Comparison of ENCODE assay signal across 9 mouse cellular contexts in the genomic region with DNA sequence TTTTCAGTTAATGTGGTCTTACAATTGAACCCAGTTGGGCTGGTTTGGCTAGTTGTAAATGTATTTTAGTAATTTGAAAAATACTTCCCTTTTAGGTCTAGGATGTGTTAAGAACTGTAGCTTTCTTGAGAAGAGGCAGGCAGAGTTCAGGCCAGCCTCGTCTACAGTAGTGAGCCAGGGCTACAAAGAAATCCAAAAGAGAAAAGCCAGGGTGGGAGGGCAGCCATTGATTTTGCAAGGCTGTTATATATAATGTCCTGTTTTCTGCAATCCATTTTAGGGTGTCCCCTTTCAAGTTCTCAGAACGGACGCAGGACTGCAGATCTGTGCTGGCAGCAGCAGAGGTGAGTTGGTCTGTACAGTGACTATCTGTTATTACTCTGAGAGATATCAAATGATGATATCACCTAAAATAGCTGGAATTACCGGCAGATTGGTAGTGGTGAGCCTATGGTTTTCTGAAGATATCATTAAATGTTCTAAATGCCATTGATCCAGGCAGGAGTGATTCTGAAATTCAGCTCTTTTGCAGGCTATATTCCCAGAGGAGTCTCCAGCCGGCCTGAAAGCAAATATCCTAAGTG. TPM values are rescaled to one million over a fixed set of nuclear protein-coding genes. Genes with fewer than 3 reads are reported as not detected.
A peak's percentile ranks its signal among the peaks of the same experiment; 100 is the strongest.
DNase-seq lines count a peak whose midpoint lies in the region; ATAC-seq and TF ChIP-seq lines count a peak whose summit lies in the region.
"Had no signal": no experiment of that assay in that cellular context is flagged by ENCODE, and none has a peak within 500 bp of the region (broad histone marks: within the 10 kb centered on the region; RNA-seq: fewer than 3 reads in every experiment).

No protein-coding gene starts in this region.

- no peak for TF ChIP-seq POLR2A in lung, adult 2 months (IDR thresholded peaks at IDR 0.05; ENCODE audit: borderline replicate concordance, extremely low read depth, low read depth, low read length)
- no peak for TF ChIP-seq POLR2A in small intestine, adult 2 months (IDR thresholded peaks at IDR 0.05; ENCODE audit: low read depth, low read length)

- WGBS in lung, embryonic 16.5 days: 14% methylated on average over 5 of the region's 5 CpGs
- WGBS in lung, adult 2 months: 30% methylated on average over 5 of the region's 5 CpGs
- WGBS in forebrain, embryonic 10.5 days: 22% methylated on average over 5 of the region's 5 CpGs
- 18% methylated on average over 5 of the region's 5 CpGs for WGBS in limb, embryonic 12.5 days
- 14% methylated on average over 5 of the region's 5 CpGs for WGBS in small intestine, adult 2 months

- H3K9me3 ChIP-seq in lung, embryonic 16.5 days (ENCODE audit: control insufficient read depth, low read length): no peaks in the 10 kb centered on the region
- H3K9me3 ChIP-seq in forebrain, embryonic 10.5 days: no peaks in the 10 kb centered on the region
- no peaks in the 10 kb centered on the region for H3K9me3 ChIP-seq in limb, embryonic 12.5 days

- H3K27ac ChIP-seq in lung, embryonic 16.5 days (ENCODE audit: low read length): peak overlapping the region; percentile 94
- peak overlapping the region; percentile 99 for H3K27ac ChIP-seq in forebrain, embryonic 10.5 days
- H3K27ac ChIP-seq in limb, embryonic 12.5 days: peak overlapping the region; percentile 94
- H3K27ac ChIP-seq in small intestine, adult 2 months (ENCODE audit: insufficient read depth, low read depth, low read length): no peak overlapping the region

- H3K9ac ChIP-seq in lung, embryonic 16.5 days (ENCODE audit: low read length): peak overlapping the region; percentile 90
- peak overlapping the region; percentile 98 for H3K9ac ChIP-seq in limb, embryonic 12.5 days (replicated peaks)

- H3K36me3 ChIP-seq in lung, embryonic 16.5 days (ENCODE audit: control insufficient read depth, insufficient read depth, low read length): peaks cover 33% of the 10 kb centered on the region
- peaks cover 63% of the 10 kb centered on the region for H3K36me3 ChIP-seq in forebrain, embryonic 10.5 days (replicated peaks)
- peaks cover 55% of the 10 kb centered on the region for H3K36me3 ChIP-seq in limb, embryonic 12.5 days
- H3K36me3 ChIP-seq in small intestine, adult 2 months (ENCODE audit: control insufficient read depth, insufficient read depth, low read length): peaks cover 48% of the 10 kb centered on the region

- DNase-seq in lung, adult 2 months: no peak
- DNase-seq in forebrain, embryonic 10.5 days (ENCODE audit: extremely low spot score, low spot score): no peak
- no peak for DNase-seq in frontal cortex, postnatal 25 days (ENCODE audit: low spot score in 2 of 2)
- no peak for DNase-seq in layer of hippocampus, adult 11-12 months (ENCODE audit: low spot score)
- no peak for DNase-seq in kidney, postnatal 25 days
- DNase-seq: right cerebral cortex, postnatal 14 days had no signal

- H3K27me3 ChIP-seq in lung, embryonic 16.5 days (ENCODE audit: control insufficient read depth, insufficient read depth, low read depth, low read length): no peaks in the 10 kb centered on the region
- no peaks in the 10 kb centered on the region for H3K27me3 ChIP-seq in forebrain, embryonic 10.5 days (ENCODE audit: poor library complexity, severe bottlenecking)
- no peaks in the 10 kb centered on the region for H3K27me3 ChIP-seq in limb, embryonic 12.5 days
- H3K27me3 ChIP-seq in small intestine, adult 2 months (ENCODE audit: control insufficient read depth, insufficient read depth, low read length): no peaks in the 10 kb centered on the region

- no peak for TF ChIP-seq CTCF in lung, adult 2 months (IDR thresholded peaks at IDR 0.05; ENCODE audit: insufficient read depth, low read length)
- TF ChIP-seq CTCF in small intestine, adult 2 months (IDR thresholded peaks at IDR 0.05; ENCODE audit: extremely low read depth, insufficient read length, insufficient replicate concordance, low read depth, low read length): no peak

- no peak for ATAC-seq in lung, embryonic 16.5 days (ENCODE audit: low read depth)
- no peak for ATAC-seq in limb, embryonic 12.5 days (ENCODE audit: insufficient number of reproducible peaks, insufficient read depth, low FRiP score, low TSS enrichment, low read depth)

- peak overlapping the region; percentile 81 for H3K4me3 ChIP-seq in lung, embryonic 16.5 days (ENCODE audit: low read length)
- no peak overlapping the region for H3K4me3 ChIP-seq in lung, adult 2 months (replicated peaks; ENCODE audit: extremely low read depth, low read depth, low read length)
- H3K4me3 ChIP-seq in forebrain, embryonic 10.5 days: peak overlapping the region; percentile 91
- H3K4me3 ChIP-seq in limb, embryonic 12.5 days (replicated peaks): peak overlapping the region; percentile 85
- H3K4me3 ChIP-seq in small intestine, adult 2 months (ENCODE audit: low read depth, low read length): peak overlapping the region; percentile 11; the same call in 1 of the 2 replicates

- H3K4me1 ChIP-seq in lung, embryonic 16.5 days (replicated peaks; ENCODE audit: control insufficient read depth, insufficient read depth, low read length): peaks cover 30% of the 10 kb centered on the region
- H3K4me1 ChIP-seq in lung, adult 2 months (ENCODE audit: control insufficient read depth, insufficient read depth, low read length): no peaks in the 10 kb centered on the region; the same call in 1 of the 2 replicates
- peaks cover 32% of the 10 kb centered on the region for H3K4me1 ChIP-seq in forebrain, embryonic 10.5 days
- peaks cover 24% of the 10 kb centered on the region for H3K4me1 ChIP-seq in limb, embryonic 12.5 days (replicated peaks)
- peaks cover 7% of the 10 kb centered on the region; the same call in 1 of the 2 replicates for H3K4me1 ChIP-seq in small intestine, adult 2 months (ENCODE audit: control insufficient read depth, insufficient read depth, insufficient read length, low read length)

- H3K4me2 ChIP-seq in lung, embryonic 16.5 days (ENCODE audit: low read depth, low read length): peak overlapping the region; percentile 72
- peak overlapping the region; percentile 82 for H3K4me2 ChIP-seq in limb, embryonic 12.5 days

RNA-seq across cellular contexts. Expression of a gene that starts 29.9 kb away (rescaled TPM):
- polyA plus RNA-seq in lung, embryonic 16.5 days (2015; fragmentation: Nextera tagmentation; extraction: Ambion mirVana): 4.8 and 4.9 TPM in 2 replicates
- polyA plus RNA-seq in lung, adult 2 months (2012; rRNA removed): 19.6 and 21.8 TPM in 2 replicates
- 2.1 and 2.5 TPM in 2 replicates for polyA plus RNA-seq in forebrain, embryonic 10.5 days (2016; fragmentation: Nextera tagmentation; extraction: Ambion mirVana)
- 0.88 and 1.2 TPM in 2 replicates for polyA plus RNA-seq in limb, embryonic 12.5 days (2016; fragmentation: Nextera tagmentation; extraction: Ambion mirVana)
- 4.0 and 4.7 TPM in 2 replicates for polyA plus RNA-seq in small intestine, adult 2 months (2012; rRNA removed)

RNA-seq across cellular contexts. Expression of a gene that starts 44.1 kb away (rescaled TPM):
- 10.6 and 11.8 TPM in 2 replicates for polyA plus RNA-seq in lung, embryonic 16.5 days (2015; fragmentation: Nextera tagmentation; extraction: Ambion mirVana)
- 25.8 and 29.0 TPM in 2 replicates for polyA plus RNA-seq in lung, adult 2 months (2012; rRNA removed)
- 9.1 and 10.0 TPM in 2 replicates for polyA plus RNA-seq in forebrain, embryonic 10.5 days (2016; fragmentation: Nextera tagmentation; extraction: Ambion mirVana)
- 19.2 and 23.2 TPM in 2 replicates for polyA plus RNA-seq in limb, embryonic 12.5 days (2016; fragmentation: Nextera tagmentation; extraction: Ambion mirVana)
- 40.6 and 109 TPM in 2 replicates for polyA plus RNA-seq in small intestine, adult 2 months (2012; rRNA removed)

RNA-seq across cellular contexts. Expression of a gene that starts 44.2 kb away (rescaled TPM):
- 34.6 and 38.1 TPM in 2 replicates for polyA plus RNA-seq in lung, embryonic 16.5 days (2015; fragmentation: Nextera tagmentation; extraction: Ambion mirVana)
- polyA plus RNA-seq in lung, adult 2 months (2012; rRNA removed): 38.6 and 38.8 TPM in 2 replicates
- polyA plus RNA-seq in forebrain, embryonic 10.5 days (2016; fragmentation: Nextera tagmentation; extraction: Ambion mirVana): 38.6 and 39.0 TPM in 2 replicates
- 59.9 and 61.2 TPM in 2 replicates for polyA plus RNA-seq in limb, embryonic 12.5 days (2016; fragmentation: Nextera tagmentation; extraction: Ambion mirVana)
- polyA plus RNA-seq in small intestine, adult 2 months (2012; rRNA removed): 20.0 and 26.4 TPM in 2 replicates

RNA-seq across cellular contexts. Expression of a gene that starts 53.2 kb away (rescaled TPM):
- polyA plus RNA-seq in lung, embryonic 16.5 days (2015; fragmentation: Nextera tagmentation; extraction: Ambion mirVana): 3,082 and 3,189 TPM in 2 replicates
- polyA plus RNA-seq in lung, adult 2 months (2012; rRNA removed): 1,478 and 1,739 TPM in 2 replicates
- 3,270 and 3,283 TPM in 2 replicates for polyA plus RNA-seq in forebrain, embryonic 10.5 days (2016; fragmentation: Nextera tagmentation; extraction: Ambion mirVana)
- polyA plus RNA-seq in limb, embryonic 12.5 days (2016; fragmentation: Nextera tagmentation; extraction: Ambion mirVana): 3,589 and 3,648 TPM in 2 replicates
- polyA plus RNA-seq in small intestine, adult 2 months (2012; rRNA removed): 827 and 2,308 TPM in 2 replicates
